Mouse (Mus musculus): ENCODE measurements around the gene Cers3. TPM values are rescaled to one million over a fixed set of nuclear protein-coding genes. Genes with fewer than 3 reads are reported as not detected.

Cers3 gene
- polyA plus RNA-seq, 1 experiment, result not detected

- H3K27ac ChIP-seq (ENCODE audit: insufficient read depth, low read depth, low read length), result no peak overlapping the region
- WGBS, result 23% methylated on average over 1 of the region's 1 CpGs
- no peak for TF ChIP-seq POLR2A (IDR thresholded peaks at IDR 0.05; ENCODE audit: insufficient read depth, low read depth, low read length)
- no peak for TF ChIP-seq CTCF (IDR thresholded peaks at IDR 0.05; ENCODE audit: insufficient read depth, low read depth, low read length)
These were observed 53.6 kb downstream of the Cers3 start for GRCm38 (mm10) chr7:66796909-66797308.

GRCm38 (mm10) chr7:66797345-66797744 is 54.0 kb downstream of the Cers3 start:
- TF ChIP-seq POLR2A (IDR thresholded peaks at IDR 0.05; ENCODE audit: insufficient read depth, low read depth, low read length) (no peak), CTCF (IDR thresholded peaks at IDR 0.05; ENCODE audit: insufficient read depth, low read depth, low read length) (no peak)
- no peaks in the 10 kb centered on the region for H3K4me1 ChIP-seq (ENCODE audit: control insufficient read depth, insufficient read depth, low read length)
- no peak overlapping the region for H3K27ac ChIP-seq (ENCODE audit: insufficient read depth, low read depth, low read length)
- no peak overlapping the region for H3K4me3 ChIP-seq (ENCODE audit: insufficient read depth, low read depth, low read length)
- WGBS, result 82% methylated on average over 1 of the region's 1 CpGs

More at GRCm38 (mm10) chr7:66796909-66797308, 53.6 kb downstream of the Cers3 start:
- H3K4me3 ChIP-seq (ENCODE audit: insufficient read depth, low read depth, low read length), result no peak overlapping the region
- no peaks in the 10 kb centered on the region for H3K4me1 ChIP-seq (ENCODE audit: control insufficient read depth, insufficient read depth, low read length)

GRCm38 (mm10) chr7:66798826-66799225 is 55.5 kb downstream of the Cers3 start:
- TF ChIP-seq CTCF (IDR thresholded peaks at IDR 0.05; ENCODE audit: insufficient read depth, low read depth, low read length) (no peak), POLR2A (IDR thresholded peaks at IDR 0.05; ENCODE audit: insufficient read depth, low read depth, low read length) (no peak)
- no peak overlapping the region for H3K4me3 ChIP-seq (ENCODE audit: insufficient read depth, low read depth, low read length)
- no peak overlapping the region for H3K27ac ChIP-seq (ENCODE audit: insufficient read depth, low read depth, low read length)
- no peaks in the 10 kb centered on the region for H3K4me1 ChIP-seq (ENCODE audit: control insufficient read depth, insufficient read depth, low read length)
- WGBS, result 46% methylated on average over 5 of the region's 5 CpGs

GRCm38 (mm10) chr7:66800784-66801183 is 57.5 kb downstream of the Cers3 start:
- Histone ChIP-seq H3K27ac (ENCODE audit: insufficient read depth, low read depth, low read length) (no peak overlapping the region), H3K4me3 (ENCODE audit: insufficient read depth, low read depth, low read length) (no peak overlapping the region), H3K4me1 (ENCODE audit: control insufficient read depth, insufficient read depth, low read length) (no peaks in the 10 kb centered on the region)
- TF ChIP-seq POLR2A (IDR thresholded peaks at IDR 0.05; ENCODE audit: insufficient read depth, low read depth, low read length) (no peak), CTCF (IDR thresholded peaks at IDR 0.05; ENCODE audit: insufficient read depth, low read depth, low read length) (no peak)
- 70% methylated on average over 5 of the region's 5 CpGs for WGBS

GRCm38 (mm10) chr7:66801785-66802184 is 58.5 kb downstream of the Cers3 start:
- H3K4me3 ChIP-seq (ENCODE audit: insufficient read depth, low read depth, low read length), result no peak overlapping the region
- TF ChIP-seq CTCF (IDR thresholded peaks at IDR 0.05; ENCODE audit: insufficient read depth, low read depth, low read length) (no peak), POLR2A (IDR thresholded peaks at IDR 0.05; ENCODE audit: insufficient read depth, low read depth, low read length) (no peak)
- no peaks in the 10 kb centered on the region for H3K4me1 ChIP-seq (ENCODE audit: control insufficient read depth, insufficient read depth, low read length)
- H3K27ac ChIP-seq (ENCODE audit: insufficient read depth, low read depth, low read length), result no peak overlapping the region

- no peaks in the 10 kb centered on the region for H3K4me1 ChIP-seq (ENCODE audit: control insufficient read depth, insufficient read depth, low read length)
- TF ChIP-seq CTCF (IDR thresholded peaks at IDR 0.05; ENCODE audit: insufficient read depth, low read depth, low read length), result no peak
- WGBS, result 51% methylated on average over 5 of the region's 5 CpGs
- no peak overlapping the region for H3K27ac ChIP-seq (ENCODE audit: insufficient read depth, low read depth, low read length)
- no peak overlapping the region for H3K4me3 ChIP-seq (ENCODE audit: insufficient read depth, low read depth, low read length)
These were observed 60.5 kb downstream of the Cers3 start for GRCm38 (mm10) chr7:66803798-66804197.

GRCm38 (mm10) chr7:66806801-66807200 is 63.5 kb downstream of the Cers3 start:
- H3K27ac ChIP-seq (ENCODE audit: insufficient read depth, low read depth, low read length), result no peak overlapping the region
- no peak overlapping the region for H3K4me3 ChIP-seq (ENCODE audit: insufficient read depth, low read depth, low read length)
- no peak for TF ChIP-seq POLR2A (IDR thresholded peaks at IDR 0.05; ENCODE audit: insufficient read depth, low read depth, low read length)
- no peak for TF ChIP-seq CTCF (IDR thresholded peaks at IDR 0.05; ENCODE audit: insufficient read depth, low read depth, low read length)
- no peaks in the 10 kb centered on the region for H3K4me1 ChIP-seq (ENCODE audit: control insufficient read depth, insufficient read depth, low read length)
- WGBS, result 77% methylated on average over 3 of the region's 3 CpGs

GRCm38 (mm10) chr7:66810436-66810835 is 67.1 kb downstream of the Cers3 start:
- Histone ChIP-seq H3K4me3 (ENCODE audit: insufficient read depth, low read depth, low read length) (no peak overlapping the region), H3K4me1 (ENCODE audit: control insufficient read depth, insufficient read depth, low read length) (no peaks in the 10 kb centered on the region), H3K27ac (ENCODE audit: insufficient read depth, low read depth, low read length) (no peak overlapping the region)
- TF ChIP-seq POLR2A (IDR thresholded peaks at IDR 0.05; ENCODE audit: insufficient read depth, low read depth, low read length) (no peak), CTCF (IDR thresholded peaks at IDR 0.05; ENCODE audit: insufficient read depth, low read depth, low read length) (no peak)
- 97% methylated on average over 7 of the region's 7 CpGs for WGBS

GRCm38 (mm10) chr7:66811294-66811693 is 68.0 kb downstream of the Cers3 start:
- 95% methylated on average over 1 of the region's 1 CpGs for WGBS

GRCm38 (mm10) chr7:66812289-66812688 is 69.0 kb downstream of the Cers3 start:
- no peak for TF ChIP-seq POLR2A (IDR thresholded peaks at IDR 0.05; ENCODE audit: insufficient read depth, low read depth, low read length)
- TF ChIP-seq CTCF (IDR thresholded peaks at IDR 0.05; ENCODE audit: insufficient read depth, low read depth, low read length), result no peak
- Histone ChIP-seq H3K27ac (ENCODE audit: insufficient read depth, low read depth, low read length) (no peak overlapping the region), H3K4me1 (ENCODE audit: control insufficient read depth, insufficient read depth, low read length) (no peaks in the 10 kb centered on the region), H3K4me3 (ENCODE audit: insufficient read depth, low read depth, low read length) (no peak overlapping the region)
- WGBS, result 87% methylated on average over 4 of the region's 4 CpGs

More at GRCm38 (mm10) chr7:66811294-66811693, 68.0 kb downstream of the Cers3 start:
- TF ChIP-seq CTCF (IDR thresholded peaks at IDR 0.05; ENCODE audit: insufficient read depth, low read depth, low read length), result no peak
- no peak for TF ChIP-seq POLR2A (IDR thresholded peaks at IDR 0.05; ENCODE audit: insufficient read depth, low read depth, low read length)
- H3K27ac ChIP-seq (ENCODE audit: insufficient read depth, low read depth, low read length), result no peak overlapping the region
- H3K4me3 ChIP-seq (ENCODE audit: insufficient read depth, low read depth, low read length), result no peak overlapping the region
- H3K4me1 ChIP-seq (ENCODE audit: control insufficient read depth, insufficient read depth, low read length), result no peaks in the 10 kb centered on the region
